Mouse (Mus musculus) heart, embryonic 11.5 days (tissue): Measurements from ENCODE around the gene 4931408C20Rik. TPM values are rescaled to one million over a fixed set of nuclear protein-coding genes. Genes with fewer than 3 reads are reported as not detected.

Experiments
- ATAC-seq: fragments of 200-750 bp; cut with Nextera tagmentation; replicated peaks from 2 replicates; pipeline ENCODE4 v1.8.0; 2017; ENCODE audit warnings: moderate library complexity; ENCODE audit not compliant: insufficient number of reproducible peaks, low FRiP score, low TSS enrichment
- H3K27ac ChIP-seq: fragments of 300-500 bp; sonication (generic); 2 replicates; pipeline ENCODE4 v1.5.1; 2014; ENCODE audit warnings: mild to moderate bottlenecking, low read depth, low read length
- H3K27me3 ChIP-seq: fragments of 300-500 bp; sonication (generic); 2 replicates; pipeline ENCODE4 v1.6.1; 2014; ENCODE audit warnings: mild to moderate bottlenecking, low read length, mixed read lengths; ENCODE audit not compliant: control insufficient read depth, insufficient read depth
- H3K36me3 ChIP-seq: fragments of 300-500 bp; sonication (generic); 2 replicates; pipeline ENCODE4 v1.6.1; 2014; ENCODE audit warnings: mild to moderate bottlenecking, low read length, moderate library complexity, mixed read lengths; ENCODE audit not compliant: control insufficient read depth, insufficient read depth
- H3K4me1 ChIP-seq: fragments of 300-500 bp; sonication (generic); 2 replicates; pipeline ENCODE4 v1.6.1; 2014; ENCODE audit warnings: low read length; ENCODE audit not compliant: control insufficient read depth, insufficient read depth
- H3K4me2 ChIP-seq: fragments of 300-500 bp; sonication (generic); 2 replicates; pipeline ENCODE4 v1.6.1; 2014; ENCODE audit warnings: mild to moderate bottlenecking, moderate library complexity
- H3K4me3 ChIP-seq: fragments of 300-500 bp; sonication (generic); 2 replicates; pipeline ENCODE4 v1.5.1; 2014; ENCODE audit warnings: low read depth, low read length
- H3K9ac ChIP-seq: fragments of 300-500 bp; sonication (generic); 2 replicates; pipeline ENCODE4 v1.6.1; 2014; ENCODE audit warnings: mild to moderate bottlenecking, low read depth, low read length, moderate library complexity
- H3K9me3 ChIP-seq: fragments of 300-500 bp; sonication (generic); replicated peaks from 2 replicates; pipeline ENCODE4 v1.6.1; 2016; ENCODE audit warnings: low read length; ENCODE audit not compliant: control insufficient read depth
- WGBS: fragments of 180-500 bp; shearing (Covaris S2); extraction: QIAGEN DNeasy Blood & Tissue Kit; methylation state at CpG from one replicate; pipeline ENCODE4 v1.1.7; 2014; ENCODE audit not compliant: insufficient replicate concordance; 5-methylcytosine and 5-hydroxymethylcytosine counted together
- polyA plus RNA-seq: library from polyadenylated mRNA; unstranded; fragments of >200 nt; fragmentation: Nextera tagmentation; extraction: Ambion mirVana; gene quantifications from 2 replicates; pipeline ENCODE4 v1.2.1, GENCODE M21; 2014

The 4931408C20Rik gene
- not detected in 2 replicates for polyA plus RNA-seq

GRCm38 (mm10) chr1:26686842-26687760 is at the start of gene 4931408C20Rik:
Gene 4931408C20Rik, minus strand, starts transcription at chr1:26687460.
- H3K4me1 ChIP-seq, result no peaks in the 10 kb centered on the region
- peaks cover 7% of the 10 kb centered on the region for H3K9me3 ChIP-seq
- no peak within 1 kb of the TSS for H3K4me2 ChIP-seq
- peak; percentile 82 for ATAC-seq
- no peaks in the 10 kb centered on the region for H3K27me3 ChIP-seq
- WGBS, result 34% methylated on average over 1 of the region's 1 CpGs
- H3K9ac ChIP-seq, result no peak within 1 kb of the TSS
- no peak within 1 kb of the TSS for H3K27ac ChIP-seq
- no peak within 1 kb of the TSS for H3K4me3 ChIP-seq
- H3K36me3 ChIP-seq, result no peaks in the 10 kb centered on the region

- Histone ChIP-seq H3K27ac (no peak overlapping the region), H3K9ac (no peak overlapping the region), H3K4me2 (no peak overlapping the region), H3K9me3 (peaks cover 7% of the 10 kb centered on the region), H3K27me3 (no peaks in the 10 kb centered on the region), H3K36me3 (no peaks in the 10 kb centered on the region), H3K4me3 (no peak overlapping the region), H3K4me1 (no peaks in the 10 kb centered on the region)
- WGBS, result 58% methylated on average over 1 of the region's 1 CpGs
- peak; percentile 64 for ATAC-seq
Measured at GRCm38 (mm10) chr1:26687926-26688325, 666 bp upstream of the 4931408C20Rik start.

- Histone ChIP-seq H3K27ac (no peak overlapping the region), H3K4me1 (no peaks in the 10 kb centered on the region), H3K36me3 (no peaks in the 10 kb centered on the region), H3K4me3 (no peak overlapping the region), H3K9ac (no peak overlapping the region), H3K4me2 (no peak overlapping the region), H3K9me3 (peaks cover 7% of the 10 kb centered on the region), H3K27me3 (no peaks in the 10 kb centered on the region)
- 0 out of 2 replicates have a peak, but pooled peaks have one; percentile 27 for ATAC-seq
Measured at GRCm38 (mm10) chr1:26685952-26686693, 1.1 kb downstream of the 4931408C20Rik start.

- WGBS, result 71% methylated on average over 3 of the region's 3 CpGs
Measured at GRCm38 (mm10) chr1:26685383-26685782, 1.9 kb downstream of the 4931408C20Rik start.

GRCm38 (mm10) chr1:26649704-26650388 is 37.4 kb downstream of the 4931408C20Rik start:
- Histone ChIP-seq H3K36me3 (no peaks in the 10 kb centered on the region), H3K4me2 (no peak overlapping the region), H3K9ac (no peak overlapping the region), H3K4me3 (no peak overlapping the region), H3K27ac (no peak overlapping the region), H3K27me3 (no peaks in the 10 kb centered on the region), H3K9me3 (no peaks in the 10 kb centered on the region), H3K4me1 (no peaks in the 10 kb centered on the region)
- 68% methylated on average over 1 of the region's 1 CpGs for WGBS
- ATAC-seq, result no peak

More at GRCm38 (mm10) chr1:26685383-26685782, 1.9 kb downstream of the 4931408C20Rik start:
- Histone ChIP-seq H3K4me1 (no peaks in the 10 kb centered on the region), H3K9ac (no peak overlapping the region), H3K4me2 (no peak overlapping the region), H3K27ac (no peak overlapping the region), H3K27me3 (no peaks in the 10 kb centered on the region), H3K36me3 (no peaks in the 10 kb centered on the region), H3K9me3 (peaks cover 7% of the 10 kb centered on the region), H3K4me3 (no peak overlapping the region)
- ATAC-seq, result no peak

- ATAC-seq, result no peak
- Histone ChIP-seq H3K27ac (no peak overlapping the region), H3K4me3 (no peak overlapping the region), H3K4me1 (no peaks in the 10 kb centered on the region), H3K27me3 (no peaks in the 10 kb centered on the region), H3K4me2 (no peak overlapping the region), H3K9ac (no peak overlapping the region), H3K9me3 (no peaks in the 10 kb centered on the region), H3K36me3 (no peaks in the 10 kb centered on the region)
- WGBS, result 83% methylated on average over 5 of the region's 5 CpGs
Measured at GRCm38 (mm10) chr1:26636051-26636450, 51.2 kb downstream of the 4931408C20Rik start.
